14 mouse cellular contexts compared by ENCODE assay signal in the genomic region with DNA sequence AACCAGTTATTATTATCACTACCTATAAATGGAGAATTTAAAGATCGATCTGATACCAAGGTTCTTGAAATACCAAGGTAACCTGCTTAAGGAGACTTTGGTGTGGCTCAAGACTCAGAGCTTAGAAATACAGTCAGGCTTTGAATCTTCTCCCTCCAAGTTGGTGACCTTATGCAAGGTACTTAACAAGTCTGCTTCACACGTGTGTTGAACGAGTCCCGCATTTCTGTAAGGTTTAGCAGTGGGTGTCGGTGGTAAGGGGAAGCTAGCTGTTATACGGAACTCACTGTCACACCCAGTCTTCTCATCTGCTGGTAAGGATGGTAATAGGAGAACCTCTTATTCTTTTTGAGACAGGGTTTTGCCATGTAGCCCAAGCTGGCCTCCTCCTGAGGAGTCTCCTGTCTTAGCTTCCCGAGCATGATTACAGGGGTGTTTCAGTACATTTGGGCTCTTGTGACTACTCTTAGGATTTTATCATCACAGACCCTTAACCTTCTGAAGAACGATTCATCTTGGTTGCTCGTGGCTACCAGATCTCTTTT. TPM values are rescaled to one million over a fixed set of nuclear protein-coding genes. Genes with fewer than 3 reads are reported as not detected.
DNase-seq lines count a peak whose midpoint lies in the region; ATAC-seq lines count a peak whose summit lies in the region.
"Had no signal": no experiment of that assay in that cellular context is flagged by ENCODE, and none has a peak within 500 bp of the region (broad histone marks: within the 10 kb centered on the region; RNA-seq: fewer than 3 reads in every experiment).

No protein-coding gene starts in this region.

- H3K27ac ChIP-seq in heart, embryonic 12.5 days (ENCODE audit: poor library complexity, severe bottlenecking), result no peak overlapping the region
- H3K27ac ChIP-seq in intestine, embryonic 15.5 days, result no peak overlapping the region

- H3K9me3 ChIP-seq in heart, embryonic 12.5 days (replicated peaks), result no peaks in the 10 kb centered on the region
- H3K9me3 ChIP-seq in intestine, embryonic 15.5 days, result no peaks in the 10 kb centered on the region

- peak overlapping the region; percentile 54 for H3K4me2 ChIP-seq in heart, embryonic 12.5 days
- no peak overlapping the region for H3K4me2 ChIP-seq in intestine, embryonic 15.5 days (replicated peaks)

- H3K4me1 ChIP-seq in heart, embryonic 12.5 days (replicated peaks), result peaks cover 48% of the 10 kb centered on the region
- peaks cover 8% of the 10 kb centered on the region for H3K4me1 ChIP-seq in intestine, embryonic 15.5 days (replicated peaks)

- no peaks in the 10 kb centered on the region for H3K27me3 ChIP-seq in heart, embryonic 12.5 days (replicated peaks)
- H3K27me3 ChIP-seq in intestine, embryonic 15.5 days (replicated peaks), result no peaks in the 10 kb centered on the region

- H3K36me3 ChIP-seq in heart, embryonic 12.5 days, result peaks cover 26% of the 10 kb centered on the region
- 0 out of 2 replicates have a peak, but pooled peaks cover 5% of the 10 kb centered on the region for H3K36me3 ChIP-seq in intestine, embryonic 15.5 days

- DNase-seq in heart, adult 9 months (ENCODE audit: low spot score in 2 of 2), result no peak
- peak; percentile 53 for DNase-seq in A20 (ENCODE audit: low read depth, low spot score)
- DNase-seq in R1 (ENCODE audit: low read depth, low spot score), result peak; percentile 16
- no peak for DNase-seq in left cerebral cortex, postnatal 36 days (ENCODE audit: low spot score in 2 of 2)
- no peak for DNase-seq in thymus, postnatal 25 days
- DNase-seq in gastrocnemius, adult 18-20 months (ENCODE audit: low spot score), result no peak
- DNase-seq: kidney, postnatal 14 days; spleen, adult 18-20 months had no signal

- H3K4me3 ChIP-seq in heart, embryonic 12.5 days, result 0 out of 2 replicates have a peak overlapping the region, but pooled peaks have one; percentile 10
- H3K4me3 ChIP-seq in intestine, embryonic 15.5 days (replicated peaks), result no peak overlapping the region

- no peak for ATAC-seq in heart, embryonic 12.5 days (ENCODE audit: insufficient number of reproducible peaks, low FRiP score)
- no peak for ATAC-seq in intestine, embryonic 15.5 days
- ATAC-seq: lung, postnatal 0 days had no signal

- 69% methylated on average over 9 of the region's 9 CpGs for WGBS in heart, embryonic 12.5 days
- WGBS in intestine, embryonic 15.5 days, result 84% methylated on average over 9 of the region's 9 CpGs

- 0 out of 2 replicates have a peak overlapping the region, but pooled peaks have one; percentile 41 for H3K9ac ChIP-seq in heart, embryonic 12.5 days
- peak overlapping the region; percentile 3; the same call in 1 of the 2 replicates for H3K9ac ChIP-seq in intestine, embryonic 15.5 days

- intact Hi-C loops in left cerebral cortex, postnatal 36 days (cut with DNase I), result no loop called here

RNA-seq across cellular contexts. Expression of gene Gm21987, which starts 1.4 kb away (rescaled TPM):
- 2.5 and 3.8 TPM in 2 replicates for polyA plus RNA-seq in heart, embryonic 12.5 days (2016; fragmentation: Nextera tagmentation; extraction: Ambion mirVana)
- polyA plus RNA-seq in intestine, embryonic 15.5 days (2015; fragmentation: Nextera tagmentation; extraction: Ambion mirVana), result 0.53 TPM in 1 of 2 replicates, not detected in the other
- total RNA-seq in left cerebral cortex, postnatal 36 days (2021), result not detected
- total RNA-seq in gastrocnemius, adult 18-20 months (2021), result not detected
- total RNA-seq: left cerebral cortex, adult 18-20 months had no signal
- polyA plus RNA-seq: hindbrain, embryonic 11.5 days; lung, postnatal 0 days; thymus, postnatal 0 days had no signal

RNA-seq across cellular contexts. Expression of gene Cox17, which starts 1.5 kb away (rescaled TPM):
- 301 and 307 TPM in 2 replicates for polyA plus RNA-seq in heart, embryonic 12.5 days (2016; fragmentation: Nextera tagmentation; extraction: Ambion mirVana)
- polyA plus RNA-seq in intestine, embryonic 15.5 days (2015; fragmentation: Nextera tagmentation; extraction: Ambion mirVana), result 233 TPM in 2 replicates
- total RNA-seq in left cerebral cortex, postnatal 36 days (2021), result 100 to 1,000 TPM; 124 TPM
- 100 to 1,000 TPM; 176 to 177 TPM for total RNA-seq in gastrocnemius, adult 18-20 months (2021)

RNA-seq across cellular contexts. Expression of gene Maats1, which starts 6.3 kb away (rescaled TPM):
- 0.09 TPM in 1 of 2 replicates, not detected in the other for polyA plus RNA-seq in heart, embryonic 12.5 days (2016; fragmentation: Nextera tagmentation; extraction: Ambion mirVana)
- 0.08 and 0.18 TPM in 2 replicates for polyA plus RNA-seq in intestine, embryonic 15.5 days (2015; fragmentation: Nextera tagmentation; extraction: Ambion mirVana)
- total RNA-seq in left cerebral cortex, postnatal 36 days (2021), result 1 to 10 TPM; 1.2 to 1.5 TPM
- total RNA-seq in gastrocnemius, adult 18-20 months (2021), result not detected

RNA-seq across cellular contexts. Expression of gene Popdc2, which starts 13.7 kb away (rescaled TPM):
- 308 and 330 TPM in 2 replicates for polyA plus RNA-seq in heart, embryonic 12.5 days (2016; fragmentation: Nextera tagmentation; extraction: Ambion mirVana)
- polyA plus RNA-seq in intestine, embryonic 15.5 days (2015; fragmentation: Nextera tagmentation; extraction: Ambion mirVana), result 14.8 and 15.4 TPM in 2 replicates
- under 1 TPM; 0.47 to 0.77 TPM for total RNA-seq in left cerebral cortex, postnatal 36 days (2021)
- total RNA-seq in gastrocnemius, adult 18-20 months (2021), result 10 to 100 TPM; 51.5 to 55.8 TPM

RNA-seq across cellular contexts. Expression of gene Nr1i2, which starts 53.7 kb away (rescaled TPM):
- not detected in 2 replicates for polyA plus RNA-seq in heart, embryonic 12.5 days (2016; fragmentation: Nextera tagmentation; extraction: Ambion mirVana)
- polyA plus RNA-seq in intestine, embryonic 15.5 days (2015; fragmentation: Nextera tagmentation; extraction: Ambion mirVana), result 12.1 and 13.1 TPM in 2 replicates
- total RNA-seq in left cerebral cortex, postnatal 36 days (2021), result not detected
- total RNA-seq in gastrocnemius, adult 18-20 months (2021), result under 1 TPM in 1 of 2 experiments, not detected in 1; 0.09 TPM
- total RNA-seq: left cerebral cortex, adult 18-20 months had no signal
- polyA plus RNA-seq: hindbrain, embryonic 11.5 days; thymus, postnatal 0 days had no signal

Comparison
In these comparisons a context has a peak if more than half of its experiments do, and no peak if none do; other contexts are left out.
1. DNase-seq: peak in A20 (single experiment) and R1 (single experiment); none in heart, adult 9 months (0 of 2), left cerebral cortex, postnatal 36 days (0 of 2), thymus, postnatal 25 days (single experiment) and gastrocnemius, adult 18-20 months (single experiment).